Mouse (Mus musculus) right cerebral cortex, postnatal 4 days (tissue): ENCODE measurements around the gene Irf3.
A peak's percentile ranks its signal among the peaks of the same experiment; 100 is the strongest.
"Not testable (repeated sequence)": the region's sequence is repeated elsewhere in the genome, so short reads cannot be mapped to it uniquely, and the experiment has no call there.

Experiments
- DNase-seq: peaks from one replicate; pipeline ENCODE4 v3.0.0-alpha.2; 2022

Gene Irf3

GRCm38 (mm10) chr7:45008411-45008810 lies 11.0 kb downstream of the Irf3 start:
- no peak for DNase-seq

DNA sequence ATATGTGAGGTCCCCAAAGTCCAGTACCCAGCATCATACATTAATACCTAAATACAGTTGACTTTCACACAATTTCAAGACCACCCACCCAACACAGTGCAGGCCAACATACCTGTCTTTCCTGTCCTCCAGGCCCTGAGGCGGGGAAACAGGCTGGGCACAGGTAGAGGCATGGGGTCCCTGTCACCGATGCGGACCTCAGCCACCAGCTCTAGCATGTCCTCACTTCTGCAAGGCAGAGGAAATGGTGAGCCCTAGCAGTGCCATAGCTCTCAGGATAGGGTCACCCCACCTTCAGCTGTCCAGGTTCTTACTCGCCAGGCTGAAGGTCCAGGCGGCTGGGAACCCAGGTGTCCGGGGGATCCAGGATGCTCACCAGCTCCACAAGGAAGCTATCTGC lies 14.6 kb downstream of the Irf3 start:
- no peak for DNase-seq

GRCm38 (mm10) chr7:45012824-45013223 lies 15.4 kb downstream of the Irf3 start:
- DNase-seq = no peak

DNA sequence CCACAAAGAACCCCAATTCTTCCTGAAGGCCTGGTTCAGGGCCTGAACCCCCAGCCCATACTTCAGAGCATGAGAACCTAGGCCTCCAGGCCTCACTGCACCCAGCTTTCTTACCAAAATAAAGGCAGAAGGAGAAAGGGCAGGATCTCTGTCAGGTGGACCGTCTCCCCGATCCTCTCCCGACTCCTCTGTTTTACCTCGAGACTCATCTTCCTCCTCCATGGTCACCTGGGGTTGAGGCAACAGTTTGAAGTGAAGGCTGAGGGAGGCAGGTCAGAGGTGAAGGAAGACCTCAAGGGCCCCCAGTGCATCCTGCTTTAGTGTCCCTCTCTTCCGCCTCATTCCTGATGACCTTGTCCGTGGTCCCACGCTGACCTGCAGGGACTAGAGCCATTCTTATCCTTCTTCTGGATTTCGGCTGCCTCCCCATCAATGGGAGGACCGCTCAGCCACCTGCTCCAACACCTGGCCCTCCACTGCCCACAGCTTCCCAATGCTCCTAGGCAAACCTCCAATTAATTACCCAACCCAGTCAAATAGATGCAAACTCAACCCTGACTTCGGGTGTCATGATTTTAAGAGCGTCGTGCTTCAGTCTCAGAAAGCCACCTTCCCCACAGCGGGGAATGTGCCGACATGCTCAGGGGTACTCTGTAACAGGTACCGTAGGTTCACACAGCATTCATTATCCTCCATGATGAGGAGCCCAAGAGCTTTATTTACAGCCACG lies 16.1 kb downstream of the Irf3 start:
- DNase-seq = no peak

GRCm38 (mm10) chr7:45014096-45014451 lies 16.6 kb downstream of the Irf3 start:
- DNase-seq = no peak

GRCm38 (mm10) chr7:45015344-45015956 lies 18.0 kb downstream of the Irf3 start:
- DNase-seq = no peak

GRCm38 (mm10) chr7:45015957-45016612 lies 18.6 kb downstream of the Irf3 start, which contains the start of gene Scaf1:
Gene Scaf1, minus strand, starts transcription at chr7:45016363.
- peak; percentile 98 for DNase-seq

GRCm38 (mm10) chr7:45016761-45017160 lies 19.3 kb downstream of the Irf3 start:
- no peak for DNase-seq

DNA sequence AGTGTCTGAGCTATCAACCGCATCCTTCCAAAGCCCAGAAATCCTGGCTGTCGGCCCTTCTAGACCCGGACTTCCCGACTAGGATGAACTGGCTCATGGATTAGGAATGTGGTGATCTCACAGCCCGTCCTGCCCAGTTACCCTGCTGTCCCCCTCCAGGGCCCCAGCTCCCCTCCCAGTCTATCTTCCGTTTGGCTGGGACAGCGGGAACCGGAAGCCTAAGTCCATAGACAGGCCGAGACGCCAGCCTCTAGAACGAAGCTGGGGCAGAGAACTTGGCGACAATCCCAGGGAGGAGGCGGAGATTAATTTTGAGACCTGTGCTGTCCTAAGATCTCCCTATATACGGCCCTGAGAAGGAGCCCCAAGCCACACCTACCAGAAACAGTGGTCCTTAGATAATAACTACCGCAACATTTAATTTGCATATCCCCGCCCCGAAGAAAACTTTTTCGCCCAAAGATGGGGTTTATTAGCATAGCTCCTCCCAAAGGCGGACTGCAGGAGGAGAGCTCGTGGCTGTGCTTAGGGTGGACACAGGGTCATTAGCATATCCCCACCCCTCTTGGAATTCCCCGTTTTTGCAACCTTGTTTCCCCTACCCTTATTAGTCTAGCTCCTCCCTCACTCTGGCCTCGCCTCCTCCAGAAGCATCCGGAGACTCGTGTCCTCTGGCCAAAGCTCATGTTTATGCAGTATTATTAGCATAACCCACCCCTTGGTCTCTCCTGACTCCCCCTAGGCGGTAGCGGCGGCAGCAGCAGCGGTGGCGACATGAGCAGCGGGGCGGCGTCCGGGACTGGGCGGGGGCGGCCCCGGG lies 20.0 kb downstream of the Irf3 start, which contains the start of gene Rras:
Gene Rras (plus strand): TSS at position 720 of the 820 bp plus-strand sequence.
- peak; percentile 50 for DNase-seq

DNA sequence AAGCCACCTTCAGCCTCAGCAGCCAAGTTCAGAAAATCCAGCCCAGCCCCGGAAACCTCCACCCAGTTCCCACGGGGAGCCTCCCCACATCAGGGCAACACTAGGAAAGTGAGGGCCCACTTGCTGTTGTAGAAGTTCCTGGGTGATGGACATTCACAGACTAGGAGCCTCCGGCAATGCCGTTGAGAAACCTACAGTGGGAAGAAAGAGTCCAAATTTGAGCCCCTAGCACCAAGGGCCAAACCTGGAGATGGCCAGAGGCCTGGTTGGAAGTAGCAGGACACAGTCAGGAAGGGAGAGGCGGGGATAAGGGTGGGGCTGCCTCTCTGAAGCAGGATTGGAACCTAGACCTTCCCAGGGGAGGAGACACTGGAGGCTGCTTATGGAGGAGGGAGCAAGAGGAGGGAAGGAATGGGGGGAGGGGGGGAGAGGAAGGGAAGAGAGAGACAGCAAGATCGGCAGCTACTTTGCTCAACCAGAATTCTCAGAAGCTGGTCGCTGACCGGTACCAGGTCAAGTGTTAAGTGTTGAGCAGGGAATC lies 21.7 kb downstream of the Irf3 start:
- no peak for DNase-seq

DNA sequence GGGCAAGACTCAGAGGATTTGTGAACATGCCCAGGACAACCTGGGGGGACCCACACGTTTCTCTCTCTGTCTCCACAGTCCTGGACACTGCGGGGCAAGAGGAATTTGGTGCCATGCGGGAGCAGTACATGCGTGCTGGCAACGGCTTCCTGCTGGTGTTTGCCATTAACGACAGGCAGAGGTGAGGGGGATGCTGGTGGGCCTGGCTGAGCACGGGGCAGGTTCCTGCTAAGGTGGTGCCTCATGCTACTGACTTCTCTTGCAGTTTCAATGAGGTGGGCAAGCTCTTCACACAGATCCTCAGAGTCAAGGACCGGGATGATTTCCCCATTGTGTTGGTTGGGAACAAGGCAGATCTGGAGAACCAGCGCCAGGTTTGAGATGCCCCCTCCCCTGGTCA lies 22.8 kb downstream of the Irf3 start:
- no peak for DNase-seq

DNA sequence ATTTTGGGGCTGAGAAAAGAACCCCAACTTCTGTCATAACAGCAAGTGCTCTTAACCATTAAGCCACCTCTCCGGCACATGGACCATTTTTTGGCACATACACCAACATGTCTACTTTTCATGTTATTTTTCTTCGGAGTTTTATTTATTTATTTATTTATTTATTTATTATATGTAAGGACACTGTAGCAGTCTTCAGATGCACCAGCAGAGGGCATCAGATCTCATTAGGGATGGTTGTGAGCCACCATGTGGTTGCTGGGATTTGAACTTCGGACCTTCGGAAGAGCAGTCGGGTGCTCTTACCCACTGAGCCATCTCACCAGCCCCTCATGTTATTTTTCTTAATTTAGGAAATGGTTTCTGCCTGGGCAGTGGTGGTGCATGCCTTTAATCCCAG lies 26.3 kb downstream of the Irf3 start:
- not testable (repeated sequence) for DNase-seq

- no peak for DNase-seq
Observed at GRCm38 (mm10) chr7:45024281-45025248, 27.1 kb downstream of the Irf3 start.

DNA sequence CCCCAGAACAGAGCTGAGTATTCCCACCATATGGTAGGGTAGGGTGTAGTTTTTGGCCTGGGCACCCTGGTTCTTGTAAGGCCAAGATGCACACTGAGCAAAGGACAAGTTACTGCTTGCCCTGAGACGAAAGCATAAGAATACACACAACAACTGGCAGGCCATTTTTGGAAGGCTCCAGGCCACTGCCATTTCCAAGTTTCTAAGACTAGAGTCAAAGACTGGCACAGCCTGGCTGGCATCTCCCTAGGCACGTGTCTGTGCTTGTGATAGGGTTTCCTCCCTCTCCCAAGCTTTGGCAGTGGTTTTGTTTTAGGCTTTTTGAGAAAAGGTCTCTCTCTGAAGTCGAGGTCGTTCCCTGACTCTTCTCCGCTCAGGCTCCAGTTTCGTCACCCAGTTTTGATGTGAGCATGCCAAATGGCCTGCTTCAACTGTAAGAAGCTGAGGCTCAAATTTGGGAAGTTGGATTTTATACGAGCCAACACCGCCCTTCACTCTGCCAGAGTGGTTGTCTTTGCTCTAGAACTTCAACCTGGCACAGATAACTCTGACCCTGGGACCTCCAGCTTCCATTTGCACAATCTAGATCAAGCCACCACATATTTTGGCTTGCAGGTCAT lies 28.3 kb downstream of the Irf3 start:
- DNase-seq = no peak

DNA sequence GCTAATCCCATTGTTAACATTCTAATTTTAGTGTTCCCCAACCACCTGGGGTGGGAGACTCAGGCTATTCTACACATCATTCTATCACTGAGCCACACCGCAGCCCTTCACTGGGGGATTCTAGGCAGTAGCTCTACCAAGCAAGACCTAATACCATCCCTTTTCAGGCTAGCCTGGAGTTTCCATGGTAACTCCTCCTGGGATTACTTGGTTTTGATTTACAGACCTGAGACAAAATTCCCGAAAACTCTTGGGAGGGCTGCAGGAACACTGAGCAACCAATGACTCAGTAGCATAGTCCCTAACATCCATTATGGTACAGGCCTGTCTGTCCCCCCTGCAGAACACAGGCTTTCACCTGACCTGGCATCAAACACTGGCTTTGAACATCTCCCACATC lies 28.8 kb downstream of the Irf3 start:
- no peak for DNase-seq

DNA sequence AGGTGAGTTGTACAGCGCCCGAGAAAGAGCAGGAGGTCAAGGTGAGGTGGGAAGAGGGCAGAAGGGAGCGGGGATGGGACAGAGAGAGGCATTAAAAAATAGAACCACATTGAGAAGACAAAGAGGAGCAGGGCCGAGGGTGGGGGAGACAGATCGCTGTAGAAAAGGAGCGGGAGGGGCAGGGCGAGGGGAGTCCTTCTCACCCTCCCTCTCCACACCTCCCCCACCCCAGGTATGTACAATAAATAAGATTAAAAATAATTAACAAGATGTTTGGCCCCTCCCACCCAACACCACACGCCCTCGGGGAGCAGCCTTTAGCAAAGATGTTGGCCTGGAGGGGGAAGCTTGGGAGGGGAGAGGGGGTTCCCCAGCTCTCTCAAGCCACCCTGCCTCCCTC lies 30.3 kb downstream of the Irf3 start:
- no peak for DNase-seq

- DNase-seq = no peak
Observed at GRCm38 (mm10) chr7:45028351-45028750, 30.9 kb downstream of the Irf3 start.

DNA sequence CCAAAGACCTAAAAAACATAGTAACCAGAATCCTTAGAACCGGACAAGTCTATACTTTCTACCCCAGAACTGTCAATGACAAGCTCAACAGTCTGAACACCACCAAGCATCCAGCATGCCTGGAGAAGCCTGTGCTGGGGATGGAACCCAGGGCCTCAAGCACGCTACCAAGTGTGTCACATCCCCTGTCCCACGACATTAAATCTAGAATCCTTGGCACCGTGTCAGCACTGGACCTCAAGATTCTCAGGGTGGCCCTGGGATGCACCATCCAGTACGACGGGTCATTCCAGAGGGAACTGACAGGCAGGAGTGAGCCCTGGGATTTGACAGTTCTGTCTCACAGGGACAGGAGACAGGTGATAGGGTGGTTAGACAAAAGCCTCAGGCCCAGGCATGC lies 32.5 kb downstream of the Irf3 start:
- no peak for DNase-seq

DNA sequence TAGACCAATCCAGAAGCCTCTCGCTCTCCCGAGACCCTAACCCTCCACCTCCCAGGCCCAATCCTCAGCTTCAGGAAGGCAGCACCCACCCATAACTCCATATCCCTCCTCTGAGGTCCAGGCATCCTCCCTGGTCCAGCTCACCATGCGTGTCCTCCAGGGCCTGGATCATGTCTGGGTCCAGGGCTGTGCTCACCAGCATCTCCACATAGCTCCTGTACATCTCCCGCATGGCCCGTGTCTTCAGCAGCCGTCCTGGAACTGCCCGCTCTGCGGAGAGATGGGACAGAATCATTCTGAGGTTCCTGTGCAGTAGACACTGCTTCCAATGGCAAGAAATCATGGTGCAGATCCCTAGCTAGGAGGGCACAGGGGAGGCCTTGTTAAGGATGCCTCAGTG lies 33.4 kb downstream of the Irf3 start:
- no peak for DNase-seq

DNA sequence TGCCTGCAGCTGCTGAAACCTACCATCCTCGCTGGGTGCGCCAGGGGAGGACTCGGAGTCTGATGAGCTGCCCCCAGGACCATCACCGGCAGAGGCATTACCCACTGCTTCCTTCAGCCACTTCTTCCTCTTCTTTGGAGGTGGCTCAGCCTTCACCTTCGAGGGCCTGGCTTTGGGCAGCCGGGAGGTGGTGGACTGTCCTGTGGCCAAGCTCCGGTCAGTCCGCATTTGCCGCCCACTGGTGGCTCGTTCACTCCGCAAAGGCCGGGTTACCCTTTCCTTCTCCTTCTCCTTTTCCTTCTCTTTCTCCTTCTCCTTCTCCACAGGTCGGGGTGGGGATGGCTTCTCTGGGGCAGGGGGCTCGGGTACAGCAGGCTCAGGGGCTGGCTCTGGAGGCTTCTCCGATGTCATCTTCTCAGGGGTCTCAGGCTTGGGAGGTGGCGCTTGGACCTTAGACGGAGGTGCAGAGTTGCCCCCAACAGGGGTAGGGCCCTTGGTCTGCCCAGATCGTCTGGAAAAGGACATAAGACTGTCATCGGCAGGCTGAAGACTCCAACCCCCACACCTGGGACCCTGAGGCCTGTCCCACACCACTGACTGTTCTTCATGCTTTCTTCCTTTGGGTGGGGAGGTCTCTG lies 36.4 kb downstream of the Irf3 start:
- no peak for DNase-seq

- no peak for DNase-seq
Observed at GRCm38 (mm10) chr7:45035631-45036030, 38.2 kb downstream of the Irf3 start.
